Mouse (Mus musculus) limb, embryonic 11.5 days (tissue): ENCODE data around the gene Duxf3. TPM values are rescaled to one million over a fixed set of nuclear protein-coding genes. Genes with fewer than 3 reads are reported as not detected.
"Not testable (repeated sequence)": the region's sequence is repeated elsewhere in the genome, so short reads cannot be mapped to it uniquely, and the experiment has no call there.

Source experiments
- ATAC-seq: fragments of 200-750 bp; cut with Nextera tagmentation; 2 replicates; pipeline ENCODE4 v1.8.0; 2017; ENCODE audit warnings: low read depth; ENCODE audit not compliant: insufficient number of reproducible peaks, low FRiP score, low TSS enrichment
- DNase-seq: peaks from one replicate; pipeline ENCODE4 v3.0.0-alpha.2; 2015; ENCODE audit warnings: low spot score
- H3K27ac ChIP-seq: fragments of 300-500 bp; sonication (generic); replicated peaks from 2 replicates; pipeline ENCODE4 v1.5.1; 2014; ENCODE audit warnings: low read depth, mild to moderate bottlenecking, low read length
- H3K27me3 ChIP-seq: fragments of 300-500 bp; sonication (generic); 2 replicates; pipeline ENCODE4 v1.6.1; 2014; ENCODE audit warnings: mild to moderate bottlenecking, low read length, mixed read lengths; ENCODE audit not compliant: control insufficient read depth, insufficient read depth
- H3K36me3 ChIP-seq: fragments of 300-500 bp; sonication (generic); 2 replicates; pipeline ENCODE4 v1.6.1; 2014; ENCODE audit warnings: mild to moderate bottlenecking, low read length, moderate library complexity, mixed read lengths; ENCODE audit not compliant: control insufficient read depth, insufficient read depth
- H3K4me1 ChIP-seq: fragments of 300-500 bp; sonication (generic); 2 replicates; pipeline ENCODE4 v1.6.1; 2014; ENCODE audit warnings: low read length, mixed read lengths; ENCODE audit not compliant: control insufficient read depth, insufficient read depth
- H3K4me2 ChIP-seq: fragments of 300-500 bp; sonication (generic); 2 replicates; pipeline ENCODE4 v1.6.1; 2014; ENCODE audit warnings: low read depth, mild to moderate bottlenecking, moderate library complexity; ENCODE audit not compliant: severe bottlenecking
- H3K4me3 ChIP-seq: fragments of 300-500 bp; sonication (generic); 2 replicates; pipeline ENCODE4 v1.5.1; 2014; ENCODE audit warnings: low read depth, low read length
- H3K9ac ChIP-seq: fragments of 300-500 bp; sonication (generic); 2 replicates; pipeline ENCODE4 v1.6.1; 2014; ENCODE audit warnings: mild to moderate bottlenecking, low read length
- H3K9me3 ChIP-seq: fragments of 300-500 bp; sonication (generic); 2 replicates; pipeline ENCODE4 v1.6.1; 2016; ENCODE audit warnings: low read length; ENCODE audit not compliant: control insufficient read depth
- WGBS: fragments of 180-500 bp; shearing (Covaris S2); extraction: QIAGEN DNeasy Blood & Tissue Kit; methylation state at CpG from one replicate; pipeline ENCODE4 v1.1.7; 2014; 5-methylcytosine and 5-hydroxymethylcytosine counted together
- polyA plus RNA-seq: library from polyadenylated mRNA; unstranded; fragments of >200 nt; fragmentation: Nextera tagmentation; extraction: Ambion mirVana; gene quantifications from 2 replicates; pipeline ENCODE4 v1.2.1, GENCODE M21; 2014

Gene Duxf3
- polyA plus RNA-seq, 1 experiment from 2014 or later: not detected

GRCm38 (mm10) chr10:58226357-58226756 is 6.1 kb downstream of the Duxf3 start:
- not testable (repeated sequence) for H3K4me2 ChIP-seq, H3K27ac ChIP-seq, H3K36me3 ChIP-seq, H3K9me3 ChIP-seq, H3K9ac ChIP-seq, H3K4me1 ChIP-seq, H3K4me3 ChIP-seq, ATAC-seq, H3K27me3 ChIP-seq
- WGBS: 87% methylated on average over 4 of the region's 4 CpGs
- DNase-seq: peak; percentile 51

- H3K36me3 ChIP-seq, H3K4me2 ChIP-seq, H3K4me1 ChIP-seq, H3K9ac ChIP-seq, H3K9me3 ChIP-seq, H3K27ac ChIP-seq, H3K4me3 ChIP-seq, ATAC-seq, H3K27me3 ChIP-seq: not testable (repeated sequence)
- peak; percentile 52 for DNase-seq
- whole genome bisulfite sequencing: 87% methylated on average over 16 of the region's 18 CpGs
Observed at GRCm38 (mm10) chr10:58224827-58225785, 7.4 kb downstream of the Duxf3 start, which contains the start of gene AW822073. TSS of gene AW822073 (minus strand) at chr10:58224930.

DNA sequence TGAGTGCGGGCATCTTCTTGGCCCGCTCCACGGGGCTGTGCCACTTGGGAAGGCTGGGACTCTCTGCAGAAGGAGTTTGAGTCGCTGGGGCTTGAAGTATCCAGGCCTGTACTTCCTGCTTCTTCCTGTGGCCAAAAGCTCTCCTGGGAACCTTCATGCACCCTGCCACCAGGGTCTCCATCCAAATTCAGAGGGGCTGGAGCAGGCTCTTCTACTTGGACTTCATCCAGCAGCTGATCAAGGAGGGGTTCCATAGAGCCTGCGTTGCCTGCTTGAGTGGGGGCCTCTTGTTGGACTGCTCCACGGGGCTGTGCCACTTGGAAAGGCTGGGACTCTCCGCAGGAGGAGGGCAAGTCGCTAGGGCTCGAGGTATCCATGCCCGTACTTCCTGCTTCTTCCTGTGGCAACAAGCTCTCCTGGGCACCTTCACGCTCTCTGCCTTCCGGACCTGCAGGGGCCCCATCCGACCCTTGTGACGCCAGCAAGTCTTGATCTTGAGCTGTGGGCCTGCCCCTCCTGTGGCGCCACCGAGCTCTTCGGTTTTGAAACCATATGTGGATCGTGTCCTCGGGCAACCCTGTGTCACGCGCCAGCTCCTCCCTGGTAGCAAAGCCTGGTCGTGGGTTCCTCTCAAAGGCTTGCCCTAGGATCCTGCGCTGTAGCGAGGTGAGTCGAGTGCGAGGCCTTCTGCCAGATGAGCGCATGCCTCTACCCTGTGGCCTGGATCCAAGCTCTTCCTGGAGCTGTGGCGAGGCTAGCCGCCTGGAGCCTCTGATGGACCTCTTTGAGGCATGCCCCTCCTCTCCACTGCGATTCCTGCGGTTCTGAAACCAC is 8.3 kb downstream of the Duxf3 start:
- WGBS: 82% methylated on average over 25 of the region's 31 CpGs
- peak; percentile 64 for DNase-seq
- H3K9me3 ChIP-seq, H3K27ac ChIP-seq, H3K36me3 ChIP-seq, H3K9ac ChIP-seq, H3K27me3 ChIP-seq, H3K4me1 ChIP-seq, H3K4me2 ChIP-seq, H3K4me3 ChIP-seq, ATAC-seq: not testable (repeated sequence)

- H3K9me3 ChIP-seq, H3K4me3 ChIP-seq, H3K9ac ChIP-seq, DNase-seq, H3K4me1 ChIP-seq, H3K27me3 ChIP-seq, H3K27ac ChIP-seq, H3K36me3 ChIP-seq, H3K4me2 ChIP-seq, ATAC-seq: not testable (repeated sequence)
- 86% methylated on average over 3 of the region's 6 CpGs for WGBS
Observed at GRCm38 (mm10) chr10:58223161-58223560, 9.3 kb downstream of the Duxf3 start.

DNA sequence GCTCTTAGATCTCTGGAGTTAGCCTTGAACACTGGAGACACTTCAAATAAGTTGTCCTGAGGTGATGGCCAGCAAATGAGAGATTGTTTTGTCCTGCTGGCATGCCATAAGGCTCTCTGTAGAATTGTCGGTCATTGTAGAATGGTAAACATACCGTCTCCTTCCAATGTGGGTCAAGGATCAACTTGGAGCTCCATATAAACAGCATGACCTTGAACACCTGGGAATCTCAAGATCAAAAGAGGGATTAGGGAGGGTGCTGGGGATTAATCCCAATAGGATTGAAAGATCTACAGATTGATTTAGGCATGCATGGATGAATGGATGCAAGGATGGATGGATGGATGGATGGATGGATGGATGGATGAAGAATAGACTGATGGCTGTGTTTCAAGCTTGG is 10.9 kb downstream of the Duxf3 start:
- H3K36me3 ChIP-seq, H3K4me2 ChIP-seq, ATAC-seq, H3K4me3 ChIP-seq, H3K9me3 ChIP-seq, H3K9ac ChIP-seq, H3K4me1 ChIP-seq, H3K27me3 ChIP-seq, DNase-seq, H3K27ac ChIP-seq: not testable (repeated sequence)
- WGBS: 98% methylated on average over 2 of the region's 2 CpGs

DNA sequence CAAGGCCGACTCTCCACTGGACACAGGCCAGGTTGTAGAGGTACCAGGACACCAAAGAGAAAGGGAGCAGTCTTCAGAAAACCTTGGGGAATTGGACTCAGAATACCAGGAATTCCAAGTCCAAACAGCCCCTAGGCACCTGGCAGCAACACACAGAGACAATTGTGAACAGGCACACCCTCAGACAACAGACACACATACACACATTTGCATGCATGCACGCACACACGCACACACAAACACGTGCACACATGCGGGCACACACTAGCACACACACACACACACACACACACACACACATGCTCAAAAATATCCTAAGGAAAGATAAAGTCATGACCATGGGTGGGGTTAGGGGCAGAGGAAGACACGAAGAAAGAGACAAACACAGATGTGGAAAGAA is 11.7 kb downstream of the Duxf3 start:
- Histone ChIP-seq H3K4me3 (no peak overlapping the region), H3K27ac (no peak overlapping the region), H3K27me3 (no peaks in the 10 kb centered on the region), H3K9me3 (no peaks in the 10 kb centered on the region), H3K9ac (no peak overlapping the region), H3K36me3 (no peaks in the 10 kb centered on the region), H3K4me1 (no peaks in the 10 kb centered on the region), H3K4me2 (no peak overlapping the region)
- WGBS: 85% methylated on average over 6 of the region's 6 CpGs
- ATAC-seq (no peak), DNase-seq (no peak)

GRCm38 (mm10) chr10:58217366-58217765 is 15.1 kb downstream of the Duxf3 start:
- 80% methylated on average over 3 of the region's 3 CpGs for WGBS
- DNase-seq: no peak
- H3K36me3 ChIP-seq: no peaks in the 10 kb centered on the region

DNA sequence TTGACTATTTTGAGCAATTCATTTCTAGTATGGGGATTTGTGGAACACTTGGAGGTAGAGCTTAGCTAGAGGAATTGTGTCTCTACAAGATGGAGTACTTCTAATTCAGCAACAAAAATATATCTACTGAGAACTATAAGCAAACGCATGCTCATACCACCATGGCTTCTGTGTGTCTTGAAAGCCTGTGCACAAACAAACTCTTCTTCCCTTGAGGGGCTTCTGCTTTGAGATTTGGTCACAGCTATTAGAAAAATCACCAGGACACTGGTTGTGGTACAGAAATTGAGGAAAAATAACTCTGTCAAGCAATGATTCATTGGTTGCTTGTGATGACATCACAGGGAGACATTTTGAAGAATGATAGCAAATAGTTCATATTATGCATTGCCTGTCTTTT is 17.1 kb downstream of the Duxf3 start:
- Histone ChIP-seq H3K4me1 (no peaks in the 10 kb centered on the region), H3K36me3 (no peaks in the 10 kb centered on the region), H3K4me3 (no peak overlapping the region), H3K9me3 (peaks cover 6% of the 10 kb centered on the region; the same call in 1 of the 2 replicates), H3K4me2 (no peak overlapping the region), H3K9ac (no peak overlapping the region), H3K27me3 (no peaks in the 10 kb centered on the region), H3K27ac (no peak overlapping the region)
- 88% methylated on average over 1 of the region's 1 CpGs for WGBS
- ATAC-seq (no peak), DNase-seq (no peak)

More at GRCm38 (mm10) chr10:58217366-58217765, 15.1 kb downstream of the Duxf3 start:
- Histone ChIP-seq H3K4me2 (no peak overlapping the region), H3K9ac (no peak overlapping the region), H3K4me1 (no peaks in the 10 kb centered on the region), H3K4me3 (no peak overlapping the region), H3K9me3 (peaks cover 3% of the 10 kb centered on the region; the same call in 1 of the 2 replicates), H3K27me3 (no peaks in the 10 kb centered on the region), H3K27ac (no peak overlapping the region)
- no peak for ATAC-seq
